Mouse (Mus musculus): ENCODE measurements around the gene Vamp1.

Gene Vamp1

GRCm38 (mm10) chr6:125213715-125214114 is 1.6 kb upstream of the Vamp1 start:
- DNase-seq: no peak

GRCm38 (mm10) chr6:125216898-125217297 is 1.5 kb downstream of the Vamp1 start:
- DNase-seq: no peak

GRCm38 (mm10) chr6:125217899-125218298 is 2.5 kb downstream of the Vamp1 start:
- DNase-seq: no peak

GRCm38 (mm10) chr6:125218963-125219362 is 3.6 kb downstream of the Vamp1 start:
- DNase-seq: peak; percentile 75

GRCm38 (mm10) chr6:125221115-125221745 is 5.9 kb downstream of the Vamp1 start:
- DNase-seq: no peak

GRCm38 (mm10) chr6:125222146-125222545 is 6.8 kb downstream of the Vamp1 start:
- peak; percentile 43 for DNase-seq

GRCm38 (mm10) chr6:125222577-125222976 is 7.2 kb downstream of the Vamp1 start:
- DNase-seq: no peak

- peak; percentile 33 for DNase-seq
Observed at GRCm38 (mm10) chr6:125225518-125226115, 10.3 kb downstream of the Vamp1 start.

- no peak for DNase-seq
Observed at GRCm38 (mm10) chr6:125230571-125230970, 15.2 kb downstream of the Vamp1 start.

GRCm38 (mm10) chr6:125231117-125232044 is 16.0 kb downstream of the Vamp1 start, which contains the start of gene Tapbpl:
TSS of gene Tapbpl (minus strand) at chr6:125231860.
- peak; percentile 69 for DNase-seq

GRCm38 (mm10) chr6:125232045-125232437 is 16.7 kb downstream of the Vamp1 start:
- DNase-seq: peak; percentile 22

GRCm38 (mm10) chr6:125232516-125232915 is 17.2 kb downstream of the Vamp1 start:
- DNase-seq: no peak

- DNase-seq: peak; percentile 40
Observed at GRCm38 (mm10) chr6:125233816-125234519, 18.6 kb downstream of the Vamp1 start.

GRCm38 (mm10) chr6:125234520-125234828 is 19.1 kb downstream of the Vamp1 start:
- no peak for DNase-seq

- DNase-seq: no peak
Observed at GRCm38 (mm10) chr6:125236341-125236740, 21.0 kb downstream of the Vamp1 start.

- DNase-seq: no peak
Observed at GRCm38 (mm10) chr6:125236782-125237181, 21.4 kb downstream of the Vamp1 start, which contains the start of gene Cd27. TSS of gene Cd27 (minus strand) at chr6:125237010.

GRCm38 (mm10) chr6:125237421-125237820 is 22.1 kb downstream of the Vamp1 start:
- DNase-seq: no peak

- peak; percentile 38 for DNase-seq
Observed at GRCm38 (mm10) chr6:125238396-125238795, 23.0 kb downstream of the Vamp1 start.

GRCm38 (mm10) chr6:125239547-125239946 is 24.2 kb downstream of the Vamp1 start:
- no peak for DNase-seq

- no peak for DNase-seq
Observed at GRCm38 (mm10) chr6:125240617-125241016, 25.3 kb downstream of the Vamp1 start.

GRCm38 (mm10) chr6:125241566-125241965 is 26.2 kb downstream of the Vamp1 start:
- DNase-seq: no peak

- DNase-seq: no peak
Observed at GRCm38 (mm10) chr6:125244551-125244950, 29.2 kb downstream of the Vamp1 start.

- no peak for DNase-seq
Observed at GRCm38 (mm10) chr6:125252285-125252684, 36.9 kb downstream of the Vamp1 start.
